Mouse (Mus musculus) central nervous system, embryonic 18 days (tissue): Measurements from ENCODE around the gene Errfi1. TPM values are rescaled to one million over a fixed set of nuclear protein-coding genes. Genes with fewer than 3 reads are reported as not detected.

Experiments used
- polyA plus RNA-seq: library from polyadenylated mRNA; depleted of rRNA; stranded (reverse); fragments of >200 nt; gene quantifications from 2 replicates; pipeline ENCODE4 v1.2.3, GENCODE M21; 2012; rRNA removed

Gene Errfi1
- polyA plus RNA-seq, result 19.3 and 24.3 TPM in 2 replicates

GRCm38 (mm10) chr4:150853680-150854461 is at the start of gene Errfi1:
Errfi1 (plus strand) TSS chr4:150853919.

GRCm38 (mm10) chr4:150914290-150914733 is 60.6 kb downstream of the Errfi1 start, which contains the start of the genes Park7 and Tnfrsf9:
Park7 (minus strand) TSS chr4:150914437.
Tnfrsf9 (plus strand) TSS chr4:150914562.

Other genes with a start within 250 kb of the Errfi1 start
- gene Slc45a1, start 201.7 kb upstream of the Errfi1 start, polyA plus RNA-seq, result 29.2 and 29.7 TPM in 2 replicates
- 325 and 354 TPM in 2 replicates for gene Park7, start 60.5 kb downstream of the Errfi1 start, polyA plus RNA-seq
- 0.25 and 0.31 TPM in 2 replicates for gene Tnfrsf9, start 60.6 kb downstream of the Errfi1 start, polyA plus RNA-seq
- gene Uts2, start 143.2 kb downstream of the Errfi1 start, polyA plus RNA-seq, result not detected in 2 replicates
- gene Per3, start 190.7 kb downstream of the Errfi1 start, polyA plus RNA-seq, result 4.1 and 4.4 TPM in 2 replicates
- gene Vamp3, start 204.0 kb downstream of the Errfi1 start, polyA plus RNA-seq, result 46.4 and 49.0 TPM in 2 replicates
- not detected in 2 replicates for gene Gm13090, start 235.7 kb downstream of the Errfi1 start, polyA plus RNA-seq